Mouse (Mus musculus) induced T-regulatory cell, adult 2 months (primary cell): ENCODE results near the gene Hexim2.
A peak's percentile ranks its signal among the peaks of the same experiment; 100 is the strongest.

Source experiments
- DNase-seq: peaks from one replicate; pipeline ENCODE4 v3.0.0-alpha.2; 2012; ENCODE audit warnings: low read depth

Hexim2 gene

DNA sequence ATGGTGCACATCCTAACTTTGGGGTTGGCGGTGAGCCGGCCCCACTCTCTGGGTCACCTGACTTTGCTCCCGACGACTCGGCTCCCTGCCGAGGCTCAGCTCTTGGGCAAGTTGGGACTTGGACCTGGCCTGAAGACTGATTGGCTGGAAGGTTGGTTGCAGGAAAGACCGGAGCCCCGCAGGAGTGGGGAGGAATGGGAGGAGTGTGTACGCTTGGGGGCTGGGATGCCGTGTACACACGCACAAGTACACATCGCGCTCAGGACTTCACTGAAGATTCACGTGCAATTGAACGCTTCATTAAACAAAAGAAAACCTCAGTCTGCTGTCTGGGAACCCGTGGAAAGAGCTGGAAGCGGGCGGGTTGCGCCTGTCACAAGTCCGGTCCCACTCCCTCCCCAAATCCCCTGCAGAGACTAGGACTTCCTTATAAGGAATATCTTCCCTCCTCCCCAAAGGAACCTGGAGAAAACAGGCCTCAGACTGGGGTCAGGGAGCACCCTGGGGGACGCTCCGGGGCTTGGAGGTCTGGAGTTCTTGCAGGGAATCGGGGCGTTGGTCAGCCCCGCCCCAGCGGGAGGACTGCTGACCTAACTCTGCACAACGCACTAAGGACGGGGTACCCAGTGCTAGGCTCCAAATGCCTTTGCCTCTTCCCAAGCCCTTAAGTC, 20.2 kb upstream of the Hexim2 start:
- no peak for DNase-seq

DNA sequence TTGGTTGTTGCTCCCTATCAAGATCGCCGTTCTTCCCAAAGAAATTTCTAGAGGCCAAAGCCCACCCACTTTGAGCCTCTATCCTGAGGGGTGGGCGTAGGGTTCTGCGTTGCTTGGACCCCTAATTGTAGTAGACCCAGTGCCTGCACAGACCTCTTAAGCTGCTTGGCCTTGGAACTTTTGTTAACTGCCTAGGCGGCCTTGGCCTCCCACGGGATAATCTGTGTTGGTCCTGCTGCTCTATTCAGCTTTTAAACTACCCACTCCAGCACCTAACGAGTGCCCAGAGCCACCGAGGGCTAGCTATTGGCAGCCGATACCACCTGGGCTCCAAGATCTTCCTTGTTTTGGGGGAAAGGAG, 19.7 kb upstream of the Hexim2 start:
- DNase-seq, result no peak

DNA sequence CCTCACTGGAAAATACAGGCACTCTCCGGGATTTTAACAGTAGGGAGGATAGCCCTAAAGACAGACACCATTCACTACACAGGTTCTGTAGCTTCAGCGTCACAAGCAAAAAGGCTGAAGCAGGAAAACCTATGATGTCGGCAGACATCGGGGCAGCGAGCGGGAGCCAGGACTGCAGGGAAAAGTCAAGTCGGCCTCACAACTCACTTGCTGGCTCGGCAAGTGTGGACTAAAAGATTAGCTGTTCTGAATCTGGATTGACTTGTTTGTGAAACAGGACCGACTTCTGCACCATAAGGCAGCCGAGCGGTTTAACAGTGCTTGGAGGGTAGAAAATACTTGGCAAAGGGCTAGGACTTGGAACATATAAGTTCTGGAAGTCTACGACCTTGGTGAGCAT, 19.2 kb upstream of the Hexim2 start:
- DNase-seq, result no peak

GRCm38 (mm10) chr11:103113771-103114170, 18.5 kb upstream of the Hexim2 start:
- no peak for DNase-seq

GRCm38 (mm10) chr11:103114270-103114943, 17.8 kb upstream of the Hexim2 start:
- peak; percentile 36 for DNase-seq

- DNase-seq, result no peak
Observed at GRCm38 (mm10) chr11:103115163-103116007, 16.8 kb upstream of the Hexim2 start.

- peak; percentile 100 for DNase-seq
Observed at GRCm38 (mm10) chr11:103116008-103116818, 16.0 kb upstream of the Hexim2 start, which contains the start of gene Hexim1. Gene Hexim1, plus strand, starts transcription at chr11:103116231.

DNA sequence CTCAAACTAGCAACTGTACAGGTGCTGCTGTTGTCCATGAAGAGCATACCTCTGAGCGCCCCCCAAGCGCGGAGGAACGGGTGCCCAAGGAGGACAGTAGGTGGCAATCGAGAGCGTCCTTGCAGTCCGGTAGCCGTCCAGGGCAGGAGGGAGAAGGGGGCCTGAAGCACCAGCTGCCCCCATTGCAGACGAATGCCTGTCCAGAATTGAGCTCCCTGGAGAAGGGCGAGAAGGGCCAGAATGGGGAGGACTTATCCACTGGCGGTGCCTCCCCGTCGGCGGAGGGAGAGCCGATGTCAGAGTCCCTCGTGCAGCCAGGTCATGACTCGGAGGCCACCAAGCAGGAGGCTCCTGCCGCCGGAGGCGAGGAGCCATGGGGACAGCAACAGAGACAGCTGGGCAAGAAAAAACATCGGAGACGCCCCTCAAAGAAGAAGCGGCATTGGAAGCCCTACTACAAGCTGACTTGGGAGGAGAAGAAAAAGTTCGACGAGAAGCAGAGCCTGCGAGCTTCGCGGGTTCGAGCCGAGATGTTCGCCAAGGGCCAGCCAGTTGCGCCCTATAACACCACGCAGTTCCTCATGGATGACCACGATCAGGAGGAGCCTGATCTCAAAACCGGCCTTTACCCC, 15.2 kb upstream of the Hexim2 start:
- DNase-seq, result peak; percentile 82

DNA sequence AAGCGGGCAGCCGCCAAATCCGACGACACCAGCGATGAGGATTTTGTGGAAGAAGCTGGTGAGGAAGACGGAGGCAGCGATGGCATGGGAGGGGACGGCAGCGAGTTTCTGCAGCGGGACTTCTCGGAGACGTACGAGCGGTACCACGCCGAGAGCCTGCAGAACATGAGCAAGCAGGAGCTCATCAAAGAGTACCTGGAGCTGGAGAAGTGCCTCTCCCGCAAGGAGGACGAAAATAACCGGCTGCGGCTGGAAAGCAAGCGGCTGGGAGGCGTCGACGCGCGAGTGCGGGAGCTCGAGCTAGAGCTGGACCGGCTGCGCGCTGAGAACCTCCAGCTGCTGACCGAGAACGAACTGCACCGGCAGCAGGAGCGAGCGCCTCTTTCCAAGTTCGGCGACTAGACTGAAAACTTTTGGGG, 14.6 kb upstream of the Hexim2 start:
- peak; percentile 71 for DNase-seq

DNA sequence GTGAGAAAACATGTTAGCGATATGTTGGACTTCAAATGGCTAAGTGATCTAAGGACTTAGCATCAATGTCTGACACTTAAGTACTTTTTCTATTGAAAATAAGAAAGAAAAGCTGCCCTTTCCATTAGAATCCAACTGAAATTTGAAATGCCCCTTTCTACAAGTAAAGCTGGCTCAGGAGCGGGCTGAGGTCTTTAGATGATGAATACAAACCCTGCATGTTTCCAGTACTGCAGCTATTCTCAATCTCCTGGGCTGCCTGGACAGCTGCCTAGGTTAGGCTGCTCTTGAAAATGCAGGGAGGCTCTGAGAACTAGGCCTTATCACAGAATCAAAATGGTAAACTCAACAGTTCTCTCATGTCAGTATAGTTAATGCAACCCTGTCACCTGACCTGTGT, 13.4 kb upstream of the Hexim2 start:
- no peak for DNase-seq

GRCm38 (mm10) chr11:103119609-103120008, 12.6 kb upstream of the Hexim2 start:
- DNase-seq, result no peak

DNA sequence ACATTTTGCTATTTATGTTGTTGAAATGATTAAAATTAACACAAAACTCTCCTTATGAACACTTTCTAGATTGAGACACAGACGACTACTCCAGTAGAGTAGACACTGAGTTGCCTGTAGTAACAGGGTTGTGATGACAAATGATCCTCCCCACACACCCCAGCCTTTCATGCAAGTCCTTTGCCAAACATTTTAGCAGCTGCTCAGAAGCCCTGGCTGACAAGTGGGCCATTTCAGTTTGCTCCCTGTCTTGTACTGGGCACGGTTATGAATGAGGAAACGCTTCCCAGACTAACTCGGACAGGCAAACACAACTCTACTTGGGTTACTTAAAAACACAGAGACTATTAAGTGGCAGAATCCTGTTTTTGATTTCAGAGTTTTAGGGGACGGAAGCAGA, 11.9 kb upstream of the Hexim2 start:
- DNase-seq, result no peak

- peak; percentile 100 for DNase-seq
Observed at GRCm38 (mm10) chr11:103132576-103133455, 587 bp downstream of the Hexim2 start.

- peak; percentile 59 for DNase-seq
Observed at GRCm38 (mm10) chr11:103133456-103134185, 1.4 kb downstream of the Hexim2 start.

- no peak for DNase-seq
Observed at GRCm38 (mm10) chr11:103134221-103134620, 2.0 kb downstream of the Hexim2 start.

- DNase-seq, result no peak
Observed at GRCm38 (mm10) chr11:103136039-103136577, 3.9 kb downstream of the Hexim2 start.

- no peak for DNase-seq
Observed at GRCm38 (mm10) chr11:103139951-103140762, 7.9 kb downstream of the Hexim2 start.

DNA sequence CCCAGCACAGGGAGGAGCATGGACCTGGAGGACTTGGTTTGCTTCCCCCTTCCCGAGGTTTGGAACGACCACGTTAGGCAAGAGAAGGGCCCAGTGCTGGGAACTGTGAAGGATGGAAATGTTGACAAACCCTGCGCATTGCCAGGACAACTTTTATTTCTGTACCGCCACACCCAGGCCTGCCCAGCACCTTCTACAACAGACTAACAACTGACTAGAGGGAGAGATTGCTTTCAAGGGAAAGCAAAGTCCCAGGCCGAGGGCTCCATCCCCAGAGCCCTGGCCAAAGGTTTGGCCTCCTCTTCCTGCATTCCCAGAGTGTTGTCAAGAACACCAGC, 8.5 kb downstream of the Hexim2 start:
- no peak for DNase-seq
